Mouse (Mus musculus) hindbrain, embryonic 14.5 days (tissue): ENCODE measurements around the gene Ptch1. TPM values are rescaled to one million over a fixed set of nuclear protein-coding genes. Genes with fewer than 3 reads are reported as not detected.

Source experiments
- ATAC-seq: fragments of 200-750 bp; cut with Nextera tagmentation; 2 replicates; pipeline ENCODE4 v1.8.0; 2017; ENCODE audit warnings: moderate number of reproducible peaks, mild to moderate bottlenecking, moderate TSS enrichment, moderate library complexity; ENCODE audit not compliant: low FRiP score
- DNase-seq: peaks from one replicate; pipeline ENCODE4 v3.0.0-alpha.2; 2015; ENCODE audit warnings: low spot score
- H3K27ac ChIP-seq: fragments of 300-500 bp; sonication (generic); 2 replicates; pipeline ENCODE4 v1.5.1; 2014; ENCODE audit warnings: mild to moderate bottlenecking, moderate library complexity
- H3K27me3 ChIP-seq: fragments of 300-500 bp; sonication (generic); 2 replicates; pipeline ENCODE4 v1.6.1; 2014; ENCODE audit warnings: mild to moderate bottlenecking, low read length, mixed read lengths; ENCODE audit not compliant: control insufficient read depth, insufficient read depth
- H3K36me3 ChIP-seq: fragments of 300-500 bp; sonication (generic); replicated peaks from 2 replicates; pipeline ENCODE4 v1.6.1; 2014; ENCODE audit not compliant: control insufficient read depth, insufficient read depth
- H3K4me1 ChIP-seq: fragments of 300-500 bp; sonication (generic); replicated peaks from 2 replicates; pipeline ENCODE4 v1.6.1; 2014; ENCODE audit warnings: antibody characterized with exemption, low read length, mixed read lengths; ENCODE audit not compliant: control insufficient read depth, insufficient read depth
- H3K4me2 ChIP-seq: fragments of 300-500 bp; sonication (generic); replicated peaks from 2 replicates; pipeline ENCODE4 v1.6.1; 2014; ENCODE audit warnings: mild to moderate bottlenecking, moderate library complexity
- H3K4me3 ChIP-seq: fragments of 300-500 bp; sonication (generic); replicated peaks from 2 replicates; pipeline ENCODE4 v1.5.1; 2014; ENCODE audit warnings: mild to moderate bottlenecking, low read length
- H3K9ac ChIP-seq: fragments of 300-500 bp; sonication (generic); 2 replicates; pipeline ENCODE4 v1.6.1; 2014
- H3K9me3 ChIP-seq: fragments of 300-500 bp; sonication (generic); 2 replicates; pipeline ENCODE4 v1.6.1; 2016; ENCODE audit warnings: low read length; ENCODE audit not compliant: control insufficient read depth
- WGBS: fragments of 180-500 bp; shearing (Covaris S2); extraction: QIAGEN DNeasy Blood & Tissue Kit; methylation state at CpG from one replicate; pipeline ENCODE4 v1.1.7; 2014; 5-methylcytosine and 5-hydroxymethylcytosine counted together
- polyA plus RNA-seq: library from polyadenylated mRNA; unstranded; fragments of >200 nt; fragmentation: Nextera tagmentation; extraction: Ambion mirVana; gene quantifications from 2 replicates; pipeline ENCODE4 v1.2.1, GENCODE M21; 2014

The Ptch1 gene
- polyA plus RNA-seq, 1 experiment from 2014 or later: 22.7 TPM

- H3K4me1 ChIP-seq: peaks cover 14% of the 10 kb centered on the region
- DNase-seq (no peak), ATAC-seq (no peak)
- H3K27me3 ChIP-seq: no peaks in the 10 kb centered on the region
- no peaks in the 10 kb centered on the region for H3K36me3 ChIP-seq
- H3K9me3 ChIP-seq: no peaks in the 10 kb centered on the region
- no peak overlapping the region for H3K4me3 ChIP-seq
- H3K4me2 ChIP-seq: 0 out of 2 replicates have a peak overlapping the region, but pooled peaks have one; percentile 44
- 23% methylated on average over 7 of the region's 7 CpGs for WGBS
- H3K9ac ChIP-seq: no peak overlapping the region
- no peak overlapping the region for H3K27ac ChIP-seq
Measured at GRCm38 (mm10) chr13:63487707-63488042, 85.7 kb downstream of the Ptch1 start.

- peak overlapping the region; percentile 35 for H3K9ac ChIP-seq
- no peaks in the 10 kb centered on the region for H3K36me3 ChIP-seq
- H3K4me2 ChIP-seq: peak overlapping the region; percentile 44
- no peaks in the 10 kb centered on the region for H3K27me3 ChIP-seq
- 2% methylated on average over 18 of the region's 18 CpGs for WGBS
- ATAC-seq: peak; percentile 81
- DNase-seq: peak; percentile 52
- 0 out of 2 replicates have a peak overlapping the region, but pooled peaks have one; percentile 3 for H3K27ac ChIP-seq
- H3K4me3 ChIP-seq: no peak overlapping the region; the same call in 1 of the 2 replicates
- peaks cover 14% of the 10 kb centered on the region for H3K4me1 ChIP-seq
- H3K9me3 ChIP-seq: no peaks in the 10 kb centered on the region
Measured at GRCm38 (mm10) chr13:63486791-63487706, 86.3 kb downstream of the Ptch1 start.

GRCm38 (mm10) chr13:63475356-63475755 is 98.0 kb downstream of the Ptch1 start:
- no peak overlapping the region for H3K4me2 ChIP-seq
- no peak for ATAC-seq
- no peak overlapping the region for H3K27ac ChIP-seq
- H3K4me1 ChIP-seq: no peaks in the 10 kb centered on the region
- WGBS: 88% methylated on average over 8 of the region's 8 CpGs
- no peaks in the 10 kb centered on the region for H3K36me3 ChIP-seq
- H3K27me3 ChIP-seq: no peaks in the 10 kb centered on the region
- no peak for DNase-seq
- H3K9ac ChIP-seq: no peak overlapping the region
- H3K4me3 ChIP-seq: no peak overlapping the region
- no peaks in the 10 kb centered on the region for H3K9me3 ChIP-seq

Other genes with a start within 250 kb of the Ptch1 start
- 15.5 and 15.9 TPM in 2 replicates for gene Fancc, start 76.3 kb downstream of the Ptch1 start, polyA plus RNA-seq
- gene Ercc6l2, start 241.6 kb upstream of the Ptch1 start, polyA plus RNA-seq: 16.5 and 17.5 TPM in 2 replicates